Mouse (Mus musculus): ENCODE data around the gene Tmem100.

The Tmem100 gene

GRCm38 (mm10) chr11:90007791-90008531 lies 22.2 kb upstream of the Tmem100 start:
- DNase-seq (ENCODE audit: extremely low read depth, insufficient read length, low spot score) = no peak

GRCm38 (mm10) chr11:90013657-90014056 lies 16.5 kb upstream of the Tmem100 start:
- no peak for DNase-seq (ENCODE audit: extremely low read depth, insufficient read length, low spot score)

DNA sequence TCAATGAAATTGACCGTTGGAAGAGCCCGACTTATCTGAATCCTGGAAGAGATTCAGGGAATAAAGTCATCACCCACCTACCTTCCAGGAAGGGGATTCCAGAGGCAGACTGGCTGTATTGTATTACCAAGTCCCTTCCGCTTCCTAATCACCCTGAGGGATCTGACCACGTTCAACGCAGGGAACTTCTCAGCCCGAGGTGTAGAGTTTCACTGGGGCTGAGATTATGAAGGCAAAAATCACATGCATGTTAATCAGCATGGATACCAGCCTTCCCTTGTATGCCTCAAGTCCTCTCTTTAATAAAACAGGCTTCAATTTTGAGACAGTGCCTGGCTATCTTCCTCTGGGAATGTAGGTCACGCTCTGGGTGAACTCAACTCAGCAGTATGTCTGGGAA lies 14.9 kb upstream of the Tmem100 start:
- DNase-seq (ENCODE audit: extremely low read depth, insufficient read length, low spot score) = no peak

GRCm38 (mm10) chr11:90019161-90019560 lies 11.0 kb upstream of the Tmem100 start:
- DNase-seq (ENCODE audit: extremely low read depth, insufficient read length, low spot score) = no peak

DNA sequence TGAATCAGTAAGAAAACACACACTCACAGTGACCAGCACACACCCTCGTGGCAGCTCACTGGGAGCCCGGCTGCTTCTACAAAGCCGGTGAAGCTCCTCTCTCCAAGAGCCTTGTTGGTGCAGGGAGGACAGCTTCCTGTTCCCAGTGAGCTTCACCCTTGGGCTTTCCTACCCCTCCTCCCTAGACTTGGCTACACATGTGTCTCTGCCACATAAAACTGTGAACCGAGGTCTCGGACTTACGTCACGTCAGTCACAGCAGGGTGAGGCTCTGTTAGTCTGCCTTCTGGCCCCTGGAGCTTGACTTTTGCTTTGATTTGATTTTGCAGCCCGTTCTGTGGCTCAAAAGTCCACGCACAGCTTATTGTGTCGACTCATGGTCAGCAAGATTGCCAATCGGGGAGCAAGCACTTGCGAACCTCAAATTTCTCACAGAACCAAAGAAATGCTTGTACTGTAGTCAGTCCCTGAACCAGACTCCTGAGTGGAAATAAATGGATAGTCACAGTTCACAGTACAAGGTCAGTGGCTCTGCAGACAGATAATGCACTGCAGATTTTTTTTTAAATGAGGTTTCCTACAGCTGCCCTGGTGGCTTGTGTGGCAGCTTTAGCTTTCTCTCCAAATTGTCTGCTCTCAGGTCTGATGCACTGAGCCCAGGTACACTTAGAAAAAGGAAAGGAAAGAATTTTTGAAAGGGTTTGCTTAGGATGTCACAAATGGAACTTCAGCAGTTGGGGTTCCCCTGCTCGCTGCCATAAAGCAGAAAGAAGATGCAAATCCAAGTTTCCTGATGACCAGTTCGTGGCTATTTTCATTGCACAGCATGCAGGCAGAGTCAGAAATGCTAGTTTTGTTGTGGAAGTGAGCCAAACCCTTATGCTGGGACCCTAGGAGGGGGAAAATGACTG lies 4.0 kb upstream of the Tmem100 start:
- no peak for DNase-seq (ENCODE audit: extremely low read depth, insufficient read length, low spot score)

DNA sequence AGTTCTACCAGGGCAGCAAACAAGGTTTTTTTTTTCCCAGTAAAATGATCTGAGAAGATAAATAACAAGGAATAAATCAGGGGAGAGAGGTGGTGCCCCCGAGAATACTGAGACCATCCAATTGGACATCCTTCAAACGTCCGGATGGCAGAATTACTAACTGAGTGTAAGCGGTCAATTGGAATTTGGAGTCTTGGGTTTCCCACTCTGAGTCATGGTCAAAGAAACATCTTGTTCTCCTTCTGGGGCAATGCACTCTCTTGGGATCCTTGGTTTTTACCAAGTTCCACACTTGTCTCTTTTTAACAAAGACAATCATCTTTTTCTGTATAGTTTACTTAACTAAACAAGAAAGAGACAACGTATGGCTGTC lies 3.4 kb upstream of the Tmem100 start:
- no peak for DNase-seq (ENCODE audit: extremely low read depth, insufficient read length, low spot score)

DNA sequence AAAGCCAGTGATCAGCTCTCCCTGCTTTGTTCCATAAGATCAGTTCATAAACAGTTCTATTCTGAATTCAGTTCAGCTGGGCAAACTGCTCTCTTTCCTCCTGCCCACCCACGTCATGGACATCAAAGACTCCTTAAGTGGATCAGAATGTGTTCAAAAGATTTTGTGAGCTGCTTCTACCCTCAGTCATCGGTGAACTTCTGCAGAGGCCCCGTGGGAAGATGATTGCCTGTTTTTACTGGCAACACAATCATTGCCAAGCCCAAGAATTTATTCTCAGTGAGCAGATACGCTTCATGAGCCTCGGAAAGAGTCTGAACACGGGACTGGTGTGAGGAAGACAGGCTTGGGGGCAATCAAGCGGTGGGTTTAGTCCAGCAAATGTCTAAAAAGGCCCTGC lies 2.9 kb upstream of the Tmem100 start:
- DNase-seq (ENCODE audit: extremely low read depth, insufficient read length, low spot score) = no peak

DNA sequence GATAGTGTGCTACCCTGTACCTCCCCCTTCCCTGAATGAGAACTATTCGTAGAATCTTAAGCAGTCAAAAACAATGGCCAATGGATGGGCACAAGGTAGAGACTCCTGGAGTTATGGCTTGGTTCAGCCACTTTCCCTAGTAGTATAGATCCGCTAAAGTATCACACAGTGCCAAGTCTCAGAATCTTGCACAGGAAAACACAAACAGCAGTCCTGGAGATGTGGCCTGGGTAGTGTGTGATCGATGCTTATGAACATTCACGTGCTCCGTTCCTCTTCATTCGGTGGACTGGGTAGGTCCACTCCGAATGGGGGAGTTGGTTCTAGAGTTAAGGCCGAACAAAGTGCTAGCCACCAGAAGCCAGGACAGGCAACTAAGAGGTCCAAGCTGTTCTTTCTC lies 1.4 kb upstream of the Tmem100 start:
- no peak for DNase-seq (ENCODE audit: extremely low read depth, insufficient read length, low spot score)

- DNase-seq (ENCODE audit: extremely low read depth, insufficient read length, low spot score) = no peak
These were observed 794 bp upstream of the Tmem100 start for GRCm38 (mm10) chr11:90029354-90029753.

DNA sequence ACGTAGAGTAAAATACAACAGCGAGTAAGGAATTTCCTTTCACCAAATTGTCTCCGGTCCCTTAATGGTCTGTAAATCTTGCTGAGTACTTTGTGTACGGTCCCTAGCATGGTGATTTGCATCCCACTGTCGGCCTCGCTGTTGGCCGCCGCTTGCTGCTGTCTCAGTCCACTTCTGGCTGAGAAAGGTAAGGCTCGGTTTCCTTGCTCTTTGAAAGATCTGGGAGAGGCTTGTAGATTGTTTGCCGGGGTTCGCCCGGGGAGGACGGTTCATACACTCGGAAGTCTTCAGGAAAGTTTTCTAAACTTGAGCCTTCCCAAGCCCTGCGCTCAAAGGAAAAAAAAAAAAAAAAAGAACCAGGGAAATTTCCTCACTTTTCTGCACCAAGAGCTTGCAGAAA lies 409 bp downstream of the Tmem100 start:
- DNase-seq (ENCODE audit: extremely low read depth, insufficient read length, low spot score) = no peak

- DNase-seq (ENCODE audit: extremely low read depth, insufficient read length, low spot score) = no peak
These were observed 928 bp downstream of the Tmem100 start for GRCm38 (mm10) chr11:90031076-90031475.

- DNase-seq (ENCODE audit: extremely low read depth, insufficient read length, low spot score) = no peak
These were observed 2.7 kb downstream of the Tmem100 start for GRCm38 (mm10) chr11:90032807-90033206.

- no peak for DNase-seq (ENCODE audit: extremely low read depth, insufficient read length, low spot score)
These were observed 3.3 kb downstream of the Tmem100 start for GRCm38 (mm10) chr11:90033442-90033841.

GRCm38 (mm10) chr11:90034646-90035045 lies 4.5 kb downstream of the Tmem100 start:
- no peak for DNase-seq (ENCODE audit: extremely low read depth, insufficient read length, low spot score)

GRCm38 (mm10) chr11:90035532-90035931 lies 5.4 kb downstream of the Tmem100 start:
- DNase-seq (ENCODE audit: extremely low read depth, insufficient read length, low spot score) = no peak

DNA sequence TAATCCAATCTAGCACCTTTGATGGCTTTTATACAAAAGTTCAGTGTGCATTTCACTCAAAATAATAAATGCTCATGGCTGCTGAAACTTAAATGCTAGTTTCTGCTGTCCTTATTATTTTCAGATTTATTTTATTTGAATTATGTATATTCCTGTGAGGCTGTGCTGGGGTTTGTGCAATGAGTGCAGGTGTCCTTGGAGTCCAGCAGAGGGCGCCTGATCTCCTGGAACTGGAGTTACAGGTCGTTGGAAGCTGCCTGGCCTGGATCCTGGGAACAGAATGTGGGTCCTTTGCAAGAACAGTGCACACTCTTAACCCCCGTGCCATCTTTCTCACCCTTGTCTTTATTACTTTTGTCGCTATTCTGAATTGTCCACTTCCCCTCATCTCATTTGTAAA lies 6.3 kb downstream of the Tmem100 start:
- no peak for DNase-seq (ENCODE audit: extremely low read depth, insufficient read length, low spot score)

DNA sequence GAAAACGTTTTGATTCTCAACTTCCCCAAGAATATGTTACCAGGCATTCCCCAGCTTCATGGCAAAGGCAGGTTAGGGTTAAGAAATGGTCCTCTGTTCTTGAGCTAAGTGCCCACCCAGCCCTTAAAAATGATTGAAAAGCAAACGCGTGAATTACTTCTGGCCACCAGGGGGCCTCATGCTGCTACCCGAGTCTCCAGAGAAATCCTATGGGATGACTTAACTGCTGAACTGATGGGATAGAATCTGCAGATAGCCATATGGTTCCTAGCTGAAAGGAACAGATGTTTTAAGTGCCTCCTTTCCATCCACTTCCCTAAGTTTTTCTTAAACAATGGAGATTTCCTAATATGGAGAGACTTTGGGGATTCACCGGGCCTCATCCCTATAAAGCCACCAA lies 7.9 kb downstream of the Tmem100 start:
- DNase-seq (ENCODE audit: extremely low read depth, insufficient read length, low spot score) = no peak

DNA sequence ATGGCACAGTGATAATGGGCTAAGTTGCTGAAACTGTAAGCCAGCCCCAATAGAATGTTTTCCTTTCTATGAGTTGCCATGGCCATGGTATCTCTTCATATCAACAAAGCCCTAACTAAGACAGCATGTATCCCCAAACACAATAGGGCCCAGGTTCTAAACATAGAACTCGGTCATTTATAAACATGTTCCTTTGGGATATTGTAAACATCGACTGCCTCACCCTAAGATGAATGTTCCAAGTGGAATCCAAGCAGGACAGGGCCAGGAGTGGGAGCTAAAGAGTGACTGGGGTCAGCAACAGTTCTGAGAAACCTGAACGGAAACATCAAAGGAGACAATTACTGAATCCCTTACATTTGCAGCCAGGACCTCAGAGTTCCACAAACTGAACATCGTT lies 14.3 kb downstream of the Tmem100 start:
- DNase-seq (ENCODE audit: extremely low read depth, insufficient read length, low spot score) = no peak

GRCm38 (mm10) chr11:90046211-90046610 lies 16.1 kb downstream of the Tmem100 start:
- no peak for DNase-seq (ENCODE audit: extremely low read depth, insufficient read length, low spot score)

DNA sequence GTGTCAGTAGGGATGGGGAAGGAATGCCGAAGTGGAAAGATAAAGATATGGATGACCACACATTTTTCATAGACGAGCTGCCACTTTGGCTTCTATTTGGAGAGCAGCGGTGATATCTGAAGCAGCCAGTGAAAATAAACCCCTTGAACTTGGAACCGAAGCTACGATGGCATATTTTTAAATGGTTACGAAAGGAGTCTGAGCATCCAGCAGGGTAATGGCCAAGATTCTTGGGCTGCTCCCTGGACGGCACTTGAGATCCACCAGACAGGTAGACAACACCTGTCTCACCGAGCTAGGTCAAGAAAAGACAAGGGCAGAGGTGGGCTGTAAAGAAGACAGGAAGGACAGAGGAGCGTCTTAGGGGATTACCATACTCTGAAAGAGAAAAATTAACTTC lies 17.1 kb downstream of the Tmem100 start:
- no peak for DNase-seq (ENCODE audit: extremely low read depth, insufficient read length, low spot score)

- no peak for DNase-seq (ENCODE audit: extremely low read depth, insufficient read length, low spot score)
These were observed 19.9 kb downstream of the Tmem100 start for GRCm38 (mm10) chr11:90050016-90050415.

GRCm38 (mm10) chr11:90052785-90053184 lies 22.6 kb downstream of the Tmem100 start:
- DNase-seq (ENCODE audit: extremely low read depth, insufficient read length, low spot score) = no peak

Data from 3134 (cell line).